Mouse (Mus musculus) kidney, postnatal 0 days (tissue): ENCODE measurements around the gene Lamc1. TPM values are rescaled to one million over a fixed set of nuclear protein-coding genes. Genes with fewer than 3 reads are reported as not detected.

Experiments
- ATAC-seq: fragments of 200-750 bp; cut with Nextera tagmentation; replicated peaks from 2 replicates; pipeline ENCODE4 v1.8.0; 2017; ENCODE audit warnings: low read depth, moderate number of reproducible peaks, moderate TSS enrichment, moderate library complexity; ENCODE audit not compliant: low FRiP score
- DNase-seq: peaks from one replicate; pipeline ENCODE4 v3.0.0-alpha.2; 2016; ENCODE audit warnings: low spot score
- H3K27ac ChIP-seq: fragments of 300-500 bp; sonication (generic); 2 replicates; pipeline ENCODE4 v1.5.1; 2014; ENCODE audit warnings: mild to moderate bottlenecking
- H3K27me3 ChIP-seq: fragments of 300-500 bp; sonication (generic); 2 replicates; pipeline ENCODE4 v1.6.1; 2014; ENCODE audit warnings: low read length, mixed read lengths; ENCODE audit not compliant: insufficient read depth
- H3K36me3 ChIP-seq: fragments of 300-500 bp; sonication (generic); 2 replicates; pipeline ENCODE4 v1.6.1; 2014; ENCODE audit warnings: low read length, mixed read lengths; ENCODE audit not compliant: insufficient read depth
- H3K4me1 ChIP-seq: fragments of 300-500 bp; sonication (generic); replicated peaks from 2 replicates; pipeline ENCODE4 v1.6.1; 2014; ENCODE audit warnings: antibody characterized with exemption, low read length, mixed read lengths; ENCODE audit not compliant: insufficient read depth
- H3K4me2 ChIP-seq: fragments of 300-500 bp; sonication (generic); 2 replicates; pipeline ENCODE4 v1.6.1; 2014; ENCODE audit warnings: mild to moderate bottlenecking, low read length, moderate library complexity, mixed read lengths
- H3K4me3 ChIP-seq: fragments of 300-500 bp; sonication (generic); replicated peaks from 2 replicates; pipeline ENCODE4 v1.5.1; 2014; ENCODE audit warnings: low read depth, low read length
- H3K9ac ChIP-seq: fragments of 300-500 bp; sonication (generic); 2 replicates; pipeline ENCODE4 v1.6.1; 2014; ENCODE audit warnings: low read depth, low read length
- H3K9me3 ChIP-seq: fragments of 300-500 bp; sonication (generic); replicated peaks from 2 replicates; pipeline ENCODE4 v1.6.1; 2016; ENCODE audit warnings: low read length, inconsistent platforms, mixed read lengths
- CTCF ChIP-seq: IDR thresholded peaks from 2 replicates; pipeline ENCODE4 v1.5.1; 2016; ENCODE audit warnings: antibody characterized with exemption, low read depth, mild to moderate bottlenecking, moderate library complexity
- WGBS: fragments of 180-500 bp; shearing (Covaris S2); extraction: QIAGEN DNeasy Blood & Tissue Kit; methylation state at CpG from one replicate; pipeline ENCODE4 v1.1.7; 2014; 5-methylcytosine and 5-hydroxymethylcytosine counted together
- polyA plus RNA-seq: library from polyadenylated mRNA; unstranded; fragments of >200 nt; fragmentation: Nextera tagmentation; extraction: Ambion mirVana; gene quantifications from 2 replicates; pipeline ENCODE4 v1.2.1, GENCODE M21; 2015

Lamc1 gene
- polyA plus RNA-seq, 1 experiment from 2014 or later, result 106 TPM

DNA sequence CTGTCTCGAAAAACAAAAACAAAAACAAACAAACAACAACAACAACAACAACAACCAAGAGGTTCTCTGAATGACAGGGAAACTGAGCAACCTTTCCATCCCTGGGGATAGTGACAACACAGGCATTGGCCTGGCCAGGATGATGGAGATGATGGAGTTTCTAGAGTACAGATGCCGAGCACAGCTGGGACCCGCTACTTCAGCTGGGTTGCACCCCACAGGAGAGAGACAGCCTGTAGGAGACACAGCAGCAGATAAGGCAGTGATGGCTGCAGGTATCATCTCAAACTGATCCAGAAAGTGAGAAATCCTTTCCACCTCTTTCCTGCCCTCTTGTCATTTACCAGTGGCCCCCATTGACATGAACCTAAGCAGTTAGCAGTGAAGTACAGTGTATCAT, 39.3 kb upstream of the Lamc1 start:
- no peak for TF ChIP-seq CTCF
- no peaks in the 10 kb centered on the region for H3K27me3 ChIP-seq
- WGBS, result 84% methylated on average over 3 of the region's 3 CpGs

DNA sequence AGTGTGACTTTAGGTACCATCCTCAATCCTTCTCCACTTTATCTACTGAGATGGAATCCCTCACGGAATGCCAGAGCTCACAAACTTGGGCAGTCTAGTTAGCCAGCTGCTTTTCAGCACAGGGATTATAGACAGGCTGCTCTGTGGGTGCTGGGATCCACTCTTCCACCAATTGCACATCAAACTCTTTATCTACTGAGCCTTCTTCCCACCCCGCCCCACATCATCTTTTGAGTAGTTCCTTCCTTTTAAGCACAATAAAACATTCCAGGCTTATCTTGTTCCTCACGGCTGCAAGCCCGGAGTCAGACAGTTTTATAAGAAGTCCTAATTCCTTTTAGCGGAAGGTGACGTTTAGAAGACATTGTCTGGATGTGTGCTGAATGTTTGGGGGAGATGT, 36.4 kb upstream of the Lamc1 start:
- Histone ChIP-seq H3K27ac (no peak overlapping the region), H3K36me3 (no peaks in the 10 kb centered on the region), H3K4me1 (no peaks in the 10 kb centered on the region), H3K27me3 (no peaks in the 10 kb centered on the region), H3K4me2 (no peak overlapping the region), H3K9me3 (no peaks in the 10 kb centered on the region), H3K4me3 (no peak overlapping the region), H3K9ac (no peak overlapping the region)
- no peak for TF ChIP-seq CTCF
- WGBS, result 59% methylated on average over 6 of the region's 6 CpGs
- DNase-seq, result peak; percentile 25
- no peak for ATAC-seq

More for the DNA sequence above, 39.3 kb upstream of the Lamc1 start:
- H3K36me3 ChIP-seq, result no peaks in the 10 kb centered on the region
- no peak overlapping the region for H3K4me3 ChIP-seq
- H3K9ac ChIP-seq, result no peak overlapping the region
- no peak for DNase-seq
- no peaks in the 10 kb centered on the region for H3K9me3 ChIP-seq
- H3K27ac ChIP-seq, result no peak overlapping the region
- H3K4me1 ChIP-seq, result no peaks in the 10 kb centered on the region
- H3K4me2 ChIP-seq, result no peak overlapping the region
- ATAC-seq, result no peak

DNA sequence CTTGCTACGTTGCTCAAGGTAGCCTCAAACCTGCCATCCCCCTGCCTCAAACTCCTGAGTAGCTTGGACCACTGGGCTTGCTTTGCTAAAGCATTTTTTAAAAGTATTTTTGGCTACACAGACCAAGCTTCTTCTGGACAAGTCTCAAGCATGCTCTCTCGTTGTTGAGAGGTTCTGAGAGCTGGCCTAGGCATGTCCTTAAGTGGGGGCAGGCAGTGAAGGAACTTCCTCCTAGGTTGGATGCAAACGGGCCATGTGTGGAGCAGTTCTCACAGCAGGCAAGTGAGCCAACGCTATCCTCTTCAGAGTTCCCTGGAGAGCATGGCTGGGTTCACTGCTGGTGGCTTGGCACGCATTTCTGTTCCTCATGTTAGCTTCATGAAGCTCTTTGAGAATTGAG, 34.5 kb upstream of the Lamc1 start:
- WGBS, result 72% methylated on average over 5 of the region's 5 CpGs
- Histone ChIP-seq H3K27me3 (no peaks in the 10 kb centered on the region), H3K27ac (no peak overlapping the region), H3K9ac (no peak overlapping the region), H3K9me3 (no peaks in the 10 kb centered on the region), H3K4me1 (no peaks in the 10 kb centered on the region), H3K36me3 (no peaks in the 10 kb centered on the region), H3K4me2 (no peak overlapping the region), H3K4me3 (no peak overlapping the region)
- no peak for TF ChIP-seq CTCF
- no peak for ATAC-seq
- DNase-seq, result no peak

DNA sequence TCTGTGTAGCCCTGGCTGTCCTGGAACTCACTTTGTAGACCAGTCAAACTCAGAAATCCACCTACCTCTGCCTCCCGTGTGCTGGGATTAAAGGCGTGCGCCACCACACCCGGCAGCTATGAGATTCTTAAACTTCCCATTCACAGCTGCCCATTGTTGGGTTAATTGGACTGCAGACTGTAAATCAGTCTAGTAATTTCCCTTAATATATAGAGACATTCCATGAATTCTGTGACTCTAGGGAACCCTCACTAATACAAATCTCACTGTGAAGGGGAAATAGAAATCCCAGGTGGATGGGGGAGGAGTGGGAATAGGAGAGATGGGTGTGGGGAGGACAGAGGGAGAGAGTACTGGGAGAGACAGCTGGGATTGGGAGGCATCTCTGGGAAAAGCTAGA, 29.3 kb upstream of the Lamc1 start:
- Histone ChIP-seq H3K36me3 (no peaks in the 10 kb centered on the region), H3K27me3 (no peaks in the 10 kb centered on the region), H3K9ac (no peak overlapping the region), H3K9me3 (no peaks in the 10 kb centered on the region), H3K4me2 (no peak overlapping the region), H3K4me3 (no peak overlapping the region), H3K27ac (no peak overlapping the region), H3K4me1 (no peaks in the 10 kb centered on the region)
- 80% methylated on average over 4 of the region's 4 CpGs for WGBS
- TF ChIP-seq CTCF, result no peak
- ATAC-seq, result no peak
- DNase-seq, result no peak

DNA sequence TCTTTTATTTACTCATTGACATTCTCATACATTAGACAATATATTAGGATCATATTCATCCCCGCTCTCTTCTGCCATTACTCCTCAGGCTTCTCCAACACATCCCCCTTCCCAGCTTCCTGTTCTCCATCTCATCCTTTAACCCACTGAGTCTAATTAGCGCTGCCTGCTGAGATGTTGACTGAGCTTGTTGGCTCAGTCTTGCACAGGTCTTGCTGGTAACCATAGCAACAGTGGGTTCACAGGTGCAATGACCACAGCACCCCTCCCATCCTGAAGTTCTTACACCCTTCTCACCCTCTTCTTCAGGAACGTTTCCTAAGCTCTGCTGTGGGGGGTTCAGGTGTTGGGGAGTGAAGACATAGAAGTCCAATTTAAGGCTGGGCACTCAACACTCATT, 28.0 kb upstream of the Lamc1 start:
- H3K9me3 ChIP-seq, result no peaks in the 10 kb centered on the region
- WGBS, result 50% methylated on average over 3 of the region's 3 CpGs
- no peak overlapping the region for H3K27ac ChIP-seq
- H3K4me1 ChIP-seq, result no peaks in the 10 kb centered on the region
- no peak for TF ChIP-seq CTCF
- DNase-seq (no peak), ATAC-seq (no peak)
- H3K36me3 ChIP-seq, result no peaks in the 10 kb centered on the region
- no peak overlapping the region for H3K4me2 ChIP-seq
- H3K9ac ChIP-seq, result no peak overlapping the region
- no peak overlapping the region for H3K4me3 ChIP-seq
- no peaks in the 10 kb centered on the region for H3K27me3 ChIP-seq

DNA sequence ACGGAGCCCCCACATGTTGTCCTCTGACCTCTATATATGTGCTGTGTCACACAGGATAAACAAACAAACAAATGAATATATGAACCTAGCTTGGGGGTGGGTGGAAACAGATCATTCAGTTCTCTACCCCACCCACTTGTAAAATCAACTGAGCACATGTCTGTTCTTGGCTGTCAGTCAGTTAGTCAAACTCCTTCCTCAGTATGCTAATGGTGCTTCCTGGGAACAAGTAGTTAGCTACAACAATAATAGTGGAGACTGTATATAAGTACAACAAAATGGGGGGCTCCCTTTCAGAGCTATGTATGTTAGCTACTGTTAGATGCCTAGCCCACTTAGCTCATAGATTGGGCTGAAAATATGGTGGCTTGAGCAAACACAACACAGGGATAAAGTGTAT, 24.6 kb upstream of the Lamc1 start:
- Histone ChIP-seq H3K36me3 (no peaks in the 10 kb centered on the region), H3K4me1 (0 out of 2 replicates have a peak, but pooled peaks cover 4% of the 10 kb centered on the region), H3K4me2 (no peak overlapping the region), H3K27ac (no peak overlapping the region), H3K27me3 (no peaks in the 10 kb centered on the region), H3K4me3 (no peak overlapping the region), H3K9ac (no peak overlapping the region), H3K9me3 (no peaks in the 10 kb centered on the region)
- 88% methylated on average over 1 of the region's 1 CpGs for WGBS
- TF ChIP-seq CTCF, result no peak
- DNase-seq (no peak), ATAC-seq (no peak)

DNA sequence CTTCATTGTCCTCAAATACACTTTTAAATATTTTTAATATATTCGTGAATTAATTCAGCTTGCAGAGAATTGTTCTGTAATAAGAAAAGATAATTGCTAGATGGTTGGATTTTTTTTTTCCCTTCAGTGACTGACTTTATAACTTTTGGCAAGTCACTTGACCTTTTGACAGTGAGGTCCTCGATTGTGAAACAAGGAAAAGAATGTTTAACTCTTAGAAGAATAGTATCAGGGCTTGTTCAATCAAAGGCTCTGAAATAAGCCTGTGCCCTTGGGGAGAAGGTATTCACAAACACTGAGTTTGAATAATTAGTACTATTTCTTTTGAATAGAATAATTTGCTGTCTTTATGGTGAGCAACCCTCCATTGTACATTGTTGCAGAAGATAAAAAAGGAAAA, 21.9 kb upstream of the Lamc1 start:
- no peak overlapping the region for H3K9ac ChIP-seq
- WGBS, result 44% methylated on average over 2 of the region's 2 CpGs
- no peaks in the 10 kb centered on the region for H3K9me3 ChIP-seq
- H3K27me3 ChIP-seq, result no peaks in the 10 kb centered on the region
- H3K4me1 ChIP-seq, result 0 out of 2 replicates have a peak, but pooled peaks cover 4% of the 10 kb centered on the region
- H3K4me3 ChIP-seq, result no peak overlapping the region
- ATAC-seq (no peak), DNase-seq (no peak)
- TF ChIP-seq CTCF, result no peak
- H3K36me3 ChIP-seq, result no peaks in the 10 kb centered on the region
- H3K4me2 ChIP-seq, result no peak overlapping the region
- no peak overlapping the region for H3K27ac ChIP-seq
